Mouse (Mus musculus): ENCODE measurements around the gene Vamp8.

DNA sequence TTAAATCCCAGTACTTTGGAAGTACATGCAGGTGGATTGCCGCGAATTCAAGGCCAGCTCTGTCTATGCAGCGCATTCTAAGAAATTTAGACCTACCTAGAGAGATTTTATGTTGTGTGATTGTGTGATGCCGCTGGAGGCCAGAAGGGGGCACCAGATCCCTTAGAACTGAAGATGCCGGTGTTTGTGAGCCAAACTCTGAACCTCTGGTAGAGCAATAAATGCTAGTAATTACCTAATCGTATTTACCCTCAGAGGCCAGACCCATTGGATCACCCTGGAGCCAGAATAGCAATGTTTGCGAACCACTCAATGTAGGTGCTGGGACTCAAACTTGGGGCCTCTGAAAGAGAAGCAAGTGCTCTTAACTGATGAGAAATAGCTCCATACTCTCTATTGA lies 11.4 kb upstream of the Vamp8 start:
- TF ChIP-seq CTCF (conservative IDR thresholded peaks at IDR 0.05; ENCODE audit: low read length) (peak; percentile 79), NANOG (IDR thresholded peaks at IDR 0.05; ENCODE audit: borderline replicate concordance, low read length) (no peak)

Measured in E14TG2a.4 (cell line).